Mouse (Mus musculus) brain, embryonic 14.5 days (tissue): ENCODE data around the gene Thsd7b.

ENCODE experiments used
- CTCF ChIP-seq: fragments of 200-500 bp; IDR thresholded peaks from 2 replicates; pipeline ENCODE4 v1.5.1; 2012; ENCODE audit warnings: inconsistent platforms, mild to moderate bottlenecking, moderate library complexity, borderline replicate concordance; ENCODE audit not compliant: insufficient read depth, insufficient read length; ENCODE audit errors: extremely low read depth
- POLR2A ChIP-seq: fragments of 200-500 bp; IDR thresholded peaks from 2 replicates; pipeline ENCODE4 v1.6.1; 2012; ENCODE audit warnings: mild to moderate bottlenecking, inconsistent platforms, borderline replicate concordance; ENCODE audit not compliant: poor library complexity, insufficient read depth, insufficient read length, severe bottlenecking; ENCODE audit errors: extremely low read depth

DNA sequence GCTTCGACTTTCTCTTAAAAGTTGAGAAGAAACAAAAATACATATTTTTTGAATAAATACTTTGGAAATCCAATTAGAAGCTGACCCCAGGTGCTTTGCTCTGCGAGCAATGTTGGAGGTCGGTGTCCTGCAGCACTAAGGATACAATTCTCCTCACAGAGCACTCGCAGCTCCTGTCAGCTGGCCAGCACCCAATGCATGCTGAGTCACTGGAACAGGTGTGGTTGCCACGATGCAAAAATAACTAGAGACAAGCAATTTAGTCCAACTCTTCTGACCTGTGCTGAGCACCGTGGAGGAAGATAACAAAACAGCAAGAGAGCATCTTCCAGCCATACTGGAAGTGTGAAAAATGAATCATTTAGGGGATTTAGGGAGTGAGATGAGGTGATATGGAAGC is 594.6 kb downstream of the Thsd7b start:
- TF ChIP-seq CTCF (no peak), POLR2A (no peak)
